ENCODE assay signal across 28 mouse cellular contexts in genomic region chr2:17448341-17448740, GRCm38 (mm10).
"Had no signal": no experiment of that assay in that cellular context is flagged by ENCODE, and none has a peak within 500 bp of the region (broad histone marks: within the 10 kb centered on the region; RNA-seq: fewer than 3 reads in every experiment).

No protein-coding gene starts in this region.

- H3K27me3 ChIP-seq: limb, embryonic 12.5 days; limb, embryonic 13.5 days; limb, embryonic 15.5 days; liver, embryonic 12.5 days; liver, embryonic 13.5 days; liver, embryonic 15.5 days; megakaryocyte, embryonic 14.5 days; midbrain, embryonic 12.5 days; midbrain, embryonic 13.5 days; midbrain, embryonic 15.5 days; neural tube, embryonic 12.5 days; neural tube, embryonic 13.5 days had no signal

- H3K4me3 ChIP-seq: left cerebral cortex, adult 2 months; limb, embryonic 10.5 days; limb, embryonic 12.5 days; limb, embryonic 13.5 days; limb, embryonic 15.5 days; liver, embryonic 12.5 days; liver, embryonic 13.5 days; liver, embryonic 15.5 days; megakaryocyte, embryonic 14.5 days; midbrain, embryonic 10.5 days; midbrain, embryonic 12.5 days; midbrain, embryonic 13.5 days; midbrain, embryonic 15.5 days; myocyte; neural tube, embryonic 12.5 days; neural tube, embryonic 13.5 days had no signal

- H3K9ac ChIP-seq: limb, embryonic 12.5 days; limb, embryonic 13.5 days; limb, embryonic 15.5 days; liver, embryonic 12.5 days; liver, embryonic 13.5 days; liver, embryonic 14.5 days; liver, embryonic 15.5 days; liver, postnatal 0 days; midbrain, embryonic 12.5 days; midbrain, embryonic 13.5 days; midbrain, embryonic 15.5 days; neural tube, embryonic 12.5 days; neural tube, embryonic 13.5 days had no signal

- H3K27ac ChIP-seq: left cerebral cortex, adult 2 months; limb, embryonic 10.5 days; limb, embryonic 12.5 days; limb, embryonic 13.5 days; limb, embryonic 15.5 days; liver, embryonic 12.5 days; liver, embryonic 13.5 days; liver, embryonic 14.5 days; liver, embryonic 15.5 days; macrophage; midbrain, embryonic 10.5 days; midbrain, embryonic 12.5 days; midbrain, embryonic 13.5 days; midbrain, embryonic 15.5 days; neural tube, embryonic 12.5 days; neural tube, embryonic 13.5 days had no signal

- DNase-seq: layer of hippocampus, postnatal 36 days; left cerebral cortex, postnatal 4 days; liver; liver, embryonic 13.5 days; liver, postnatal 0 days; lung, adult 2 months; lung, postnatal 36 days; midbrain, embryonic 14.5 days had no signal

- ATAC-seq: liver, embryonic 12.5 days; liver, postnatal 0 days; midbrain, embryonic 13.5 days; midbrain, embryonic 15.5 days; midbrain, embryonic 16.5 days had no signal

- H3K36me3 ChIP-seq: limb, embryonic 10.5 days; limb, embryonic 12.5 days; limb, embryonic 13.5 days; limb, embryonic 15.5 days; liver, embryonic 12.5 days; liver, embryonic 13.5 days; liver, embryonic 15.5 days; midbrain, embryonic 10.5 days; midbrain, embryonic 12.5 days; midbrain, embryonic 13.5 days; midbrain, embryonic 15.5 days; neural tube, embryonic 12.5 days; neural tube, embryonic 13.5 days had no signal

- H3K9me3 ChIP-seq: limb, embryonic 10.5 days; limb, embryonic 12.5 days; limb, embryonic 13.5 days; limb, embryonic 15.5 days; liver, embryonic 12.5 days; liver, embryonic 13.5 days; liver, embryonic 15.5 days; megakaryocyte, embryonic 14.5 days; midbrain, embryonic 10.5 days; midbrain, embryonic 12.5 days; midbrain, embryonic 13.5 days; midbrain, embryonic 15.5 days; neural tube, embryonic 12.5 days; neural tube, embryonic 13.5 days had no signal

- H3K4me1 ChIP-seq: limb, embryonic 10.5 days; limb, embryonic 13.5 days; limb, embryonic 15.5 days; liver, embryonic 12.5 days; liver, embryonic 13.5 days; liver, embryonic 15.5 days; midbrain, embryonic 10.5 days; midbrain, embryonic 12.5 days; midbrain, embryonic 15.5 days; neural tube, embryonic 12.5 days; neural tube, embryonic 13.5 days had no signal

- H3K4me2 ChIP-seq: limb, embryonic 12.5 days; limb, embryonic 13.5 days; limb, embryonic 15.5 days; liver, embryonic 11.5 days; liver, embryonic 12.5 days; liver, embryonic 13.5 days; liver, embryonic 15.5 days; midbrain, embryonic 11.5 days; midbrain, embryonic 12.5 days; midbrain, embryonic 13.5 days; midbrain, embryonic 15.5 days; neural tube, embryonic 12.5 days; neural tube, embryonic 13.5 days had no signal
